Mouse (Mus musculus) right cerebral cortex, postnatal 25 days (tissue): ENCODE measurements around the gene Zer1.

ENCODE experiments used
- DNase-seq: peaks from one replicate; pipeline ENCODE4 v3.0.0; 2022

Zer1 gene

GRCm38 (mm10) chr2:30048101-30048501 lies 76.3 kb downstream of the Zer1 start:
- no peak for DNase-seq
